Mouse (Mus musculus): Measurements from ENCODE around the gene Nkpd1. TPM values are rescaled to one million over a fixed set of nuclear protein-coding genes. Genes with fewer than 3 reads are reported as not detected.
A peak's percentile ranks its signal among the peaks of the same experiment; 100 is the strongest.

Gene Nkpd1
- polyA plus RNA-seq, 2 experiments = 0.01 TPM; not detected in 1

GRCm38 (mm10) chr7:19552443-19552842 is 34.8 kb downstream of the Nkpd1 start:
- Histone ChIP-seq H3K9ac (replicated peaks) (no peak overlapping the region), H3K4me3 (ENCODE audit: insufficient read depth in 1 of 2, low read depth in 2 of 2, low read length in 2 of 2) (no peak overlapping the region), H3K27ac (no peak overlapping the region), H3K4me1 (replicated peaks; ENCODE audit: control insufficient read depth in 2 of 2, insufficient read depth in 2 of 2, low read length in 1 of 2) (peaks cover 0 to 9% of the 10 kb centered on the region in 2 experiments; a peak in 2 of 4 replicates), H3K36me3 (replicated peaks; ENCODE audit: control insufficient read depth, insufficient read depth, low read depth) (peaks cover 33% of the 10 kb centered on the region), H3K27me3 (ENCODE audit: control insufficient read depth, insufficient read depth, low read length) (no peaks in the 10 kb centered on the region), H3K9me3 (ENCODE audit: control insufficient read depth, low read length) (no peaks in the 10 kb centered on the region), H3K4me2 (ENCODE audit: low read depth) (no peak overlapping the region)
- TF ChIP-seq EP300 (IDR thresholded peaks at IDR 0.05; ENCODE audit: low read depth) = no peak
- TF ChIP-seq CTCF (IDR thresholded peaks at IDR 0.05; ENCODE audit: low read depth) = no peak
- ATAC-seq (ENCODE audit: insufficient read depth) (no peak), DNase-seq (ENCODE audit: low read depth in 3 of 3, low spot score in 3 of 3) (no peak)
- WGBS (ENCODE audit: insufficient replicate concordance) = 23% methylated on average over 2 of the region's 2 CpGs

- no peaks in the 10 kb centered on the region for H3K9me3 ChIP-seq (ENCODE audit: control insufficient read depth, low read length)
- TF ChIP-seq CTCF (IDR thresholded peaks at IDR 0.05; ENCODE audit: low read depth) (no peak), EP300 (IDR thresholded peaks at IDR 0.05; ENCODE audit: low read depth) (no peak)
- no peak for DNase-seq (ENCODE audit: low read depth in 3 of 3, low spot score in 3 of 3)
- no peak overlapping the region for H3K4me3 ChIP-seq (ENCODE audit: insufficient read depth in 1 of 2, low read depth in 2 of 2, low read length in 2 of 2)
- WGBS (ENCODE audit: insufficient replicate concordance) = 100% methylated on average over 1 of the region's 1 CpGs
- no peaks in the 10 kb centered on the region for H3K27me3 ChIP-seq (ENCODE audit: control insufficient read depth, insufficient read depth, low read length)
- no peak overlapping the region for H3K9ac ChIP-seq (replicated peaks)
- peaks cover 41% of the 10 kb centered on the region for H3K36me3 ChIP-seq (replicated peaks; ENCODE audit: control insufficient read depth, insufficient read depth, low read depth)
- no peak overlapping the region for H3K27ac ChIP-seq
- ATAC-seq (ENCODE audit: insufficient read depth) = no peak
- H3K4me2 ChIP-seq (ENCODE audit: low read depth) = no peak overlapping the region
- peaks cover 10 to 21% of the 10 kb centered on the region in 2 experiments for H3K4me1 ChIP-seq (replicated peaks; ENCODE audit: control insufficient read depth in 2 of 2, insufficient read depth in 2 of 2, low read length in 1 of 2)
Measured at GRCm38 (mm10) chr7:19554168-19554567, 36.5 kb downstream of the Nkpd1 start.

- Histone ChIP-seq H3K4me3 (ENCODE audit: insufficient read depth in 1 of 2, low read depth in 2 of 2, low read length in 2 of 2) (no peak overlapping the region), H3K4me2 (ENCODE audit: low read depth) (no peak overlapping the region), H3K27ac (no peak overlapping the region), H3K4me1 (replicated peaks; ENCODE audit: control insufficient read depth in 2 of 2, insufficient read depth in 2 of 2, low read length in 1 of 2) (peaks cover 15 to 30% of the 10 kb centered on the region in 2 experiments), H3K9me3 (ENCODE audit: control insufficient read depth, low read length) (no peaks in the 10 kb centered on the region), H3K36me3 (replicated peaks; ENCODE audit: control insufficient read depth, insufficient read depth, low read depth) (peaks cover 41% of the 10 kb centered on the region), H3K27me3 (ENCODE audit: control insufficient read depth, insufficient read depth, low read length) (no peaks in the 10 kb centered on the region), H3K9ac (replicated peaks) (no peak overlapping the region)
- TF ChIP-seq EP300 (IDR thresholded peaks at IDR 0.05; ENCODE audit: low read depth) = no peak
- TF ChIP-seq CTCF (IDR thresholded peaks at IDR 0.05; ENCODE audit: low read depth) = no peak
- WGBS (ENCODE audit: insufficient replicate concordance) = 85% methylated on average over 2 of the region's 2 CpGs
- no peak for ATAC-seq (ENCODE audit: insufficient read depth)
- no peak for DNase-seq (ENCODE audit: low read depth in 3 of 3, low spot score in 3 of 3)
Measured at GRCm38 (mm10) chr7:19557086-19557485, 39.4 kb downstream of the Nkpd1 start.

GRCm38 (mm10) chr7:19557982-19558900 is 40.6 kb downstream of the Nkpd1 start:
- no peak for DNase-seq (ENCODE audit: low read depth in 3 of 3, low spot score in 3 of 3)
- H3K9me3 ChIP-seq (ENCODE audit: control insufficient read depth, low read length) = no peaks in the 10 kb centered on the region
- WGBS (ENCODE audit: insufficient replicate concordance) = 71% methylated on average over 6 of the region's 6 CpGs
- H3K9ac ChIP-seq (replicated peaks) = peak overlapping the region; percentile 40
- H3K4me2 ChIP-seq (ENCODE audit: low read depth) = peak overlapping the region; percentile 94
- H3K27ac ChIP-seq = peak overlapping the region; percentile 30
- H3K36me3 ChIP-seq (replicated peaks; ENCODE audit: control insufficient read depth, insufficient read depth, low read depth) = peaks cover 37% of the 10 kb centered on the region
- TF ChIP-seq CTCF (IDR thresholded peaks at IDR 0.05; ENCODE audit: low read depth) = no peak
- no peak for TF ChIP-seq EP300 (IDR thresholded peaks at IDR 0.05; ENCODE audit: low read depth)
- ATAC-seq (ENCODE audit: insufficient read depth) = 0 out of 2 replicates have a peak, but pooled peaks have one; percentile 3
- peak overlapping the region in 1 of 2 experiments; percentile 0; a peak in 2 of 4 replicates for H3K4me3 ChIP-seq (ENCODE audit: insufficient read depth in 1 of 2, low read depth in 2 of 2, low read length in 2 of 2)
- no peaks in the 10 kb centered on the region for H3K27me3 ChIP-seq (ENCODE audit: control insufficient read depth, insufficient read depth, low read length)
- peaks cover 21 to 34% of the 10 kb centered on the region in 2 experiments for H3K4me1 ChIP-seq (replicated peaks; ENCODE audit: control insufficient read depth in 2 of 2, insufficient read depth in 2 of 2, low read length in 1 of 2)

- no peak overlapping the region for H3K27ac ChIP-seq
- H3K9ac ChIP-seq (replicated peaks) = peak overlapping the region; percentile 40
- H3K4me3 ChIP-seq (ENCODE audit: insufficient read depth in 1 of 2, low read depth in 2 of 2, low read length in 2 of 2) = peak overlapping the region in 1 of 2 experiments; percentile 95; a peak in 2 of 4 replicates
- H3K36me3 ChIP-seq (replicated peaks; ENCODE audit: control insufficient read depth, insufficient read depth, low read depth) = peaks cover 30% of the 10 kb centered on the region
- 38% methylated on average over 2 of the region's 2 CpGs for WGBS (ENCODE audit: insufficient replicate concordance)
- H3K4me1 ChIP-seq (replicated peaks; ENCODE audit: control insufficient read depth in 2 of 2, insufficient read depth in 2 of 2, low read length in 1 of 2) = peaks cover 27 to 41% of the 10 kb centered on the region in 2 experiments
- ATAC-seq (ENCODE audit: insufficient read depth) (no peak), DNase-seq (ENCODE audit: low read depth in 3 of 3, low spot score in 3 of 3) (no peak)
- TF ChIP-seq EP300 (IDR thresholded peaks at IDR 0.05; ENCODE audit: low read depth) (no peak), CTCF (IDR thresholded peaks at IDR 0.05; ENCODE audit: low read depth) (peak; percentile 70)
- H3K4me2 ChIP-seq (ENCODE audit: low read depth) = peak overlapping the region; percentile 94
- no peaks in the 10 kb centered on the region for H3K27me3 ChIP-seq (ENCODE audit: control insufficient read depth, insufficient read depth, low read length)
- H3K9me3 ChIP-seq (ENCODE audit: control insufficient read depth, low read length) = no peaks in the 10 kb centered on the region
Measured at GRCm38 (mm10) chr7:19558965-19559364, 41.3 kb downstream of the Nkpd1 start.

Data from liver, embryonic 14.5 days (tissue).